Mouse (Mus musculus) urinary bladder, adult 18-20 months (tissue): Measurements from ENCODE around the gene Slc6a3.
A peak's percentile ranks its signal among the peaks of the same experiment; 100 is the strongest.

ENCODE experiments used
- DNase-seq, 2 experiments: peaks; one replicate each; pipeline ENCODE4 v3.0.0; 2022; ENCODE audit warnings: low spot score in 2 of 2, mixed read lengths in 2 of 2

The Slc6a3 gene

DNA sequence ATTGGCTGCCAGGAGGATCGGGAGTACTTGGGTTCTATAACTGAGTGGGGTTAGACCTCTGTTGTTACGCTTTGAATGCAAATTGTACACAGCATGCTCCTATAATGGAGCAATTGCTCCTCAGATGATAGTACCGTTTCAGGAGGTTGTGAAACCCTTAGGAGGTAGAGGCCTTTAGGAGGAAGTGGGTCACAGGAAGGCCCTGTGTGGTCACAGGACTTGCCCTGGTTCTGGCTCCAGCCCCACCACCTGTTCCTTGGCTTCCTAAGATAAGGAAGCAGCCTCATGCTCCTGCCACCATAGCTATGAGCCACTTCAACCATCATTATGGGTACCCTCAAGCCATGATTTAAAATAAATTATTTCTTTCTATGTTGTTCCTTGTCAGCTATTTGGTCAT, 54.9 kb downstream of the Slc6a3 start:
- DNase-seq: no peak

GRCm38 (mm10) chr13:73592546-73592945, 56.0 kb downstream of the Slc6a3 start:
- DNase-seq: no peak

DNA sequence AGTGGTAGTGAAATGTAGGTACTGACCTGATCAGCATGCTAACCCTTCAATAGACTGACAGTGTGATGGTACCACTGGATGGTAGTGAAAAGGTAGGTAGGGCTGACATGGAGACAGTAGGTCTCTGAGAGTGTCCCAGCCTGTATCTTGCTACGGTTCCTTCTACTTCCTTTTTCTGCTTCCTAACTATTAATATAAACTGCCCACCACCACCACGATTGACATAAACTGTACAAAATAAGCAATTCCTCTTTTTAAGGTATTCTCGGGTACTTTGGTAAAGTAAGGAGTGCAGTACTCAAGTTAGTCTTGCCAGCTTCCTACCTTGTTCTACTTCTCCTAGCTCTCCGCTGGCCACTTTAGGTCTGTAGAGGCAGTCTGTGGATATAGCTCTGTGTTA, 59.7 kb downstream of the Slc6a3 start:
- no peak for DNase-seq

DNA sequence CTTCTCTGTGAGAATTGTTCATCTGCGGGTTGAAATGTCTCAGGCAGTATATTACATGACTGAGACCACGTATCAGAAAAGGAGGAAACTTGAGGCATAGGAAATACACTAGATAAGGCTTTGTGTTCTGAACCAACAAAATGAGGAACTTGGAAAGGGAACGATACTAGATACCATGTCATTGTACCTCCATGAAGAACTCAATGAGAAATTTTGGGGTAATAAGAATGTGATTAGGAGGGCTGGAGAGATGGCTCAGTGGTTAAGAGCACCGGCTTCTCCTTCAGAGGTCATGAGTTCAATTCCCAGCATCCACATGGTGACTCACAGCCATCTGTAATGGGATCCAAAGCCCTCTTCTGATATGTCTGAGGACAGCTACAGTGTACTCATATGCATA, 63.7 kb downstream of the Slc6a3 start:
- no peak for DNase-seq

GRCm38 (mm10) chr13:73603046-73603445, 66.5 kb downstream of the Slc6a3 start:
- DNase-seq: no peak

DNA sequence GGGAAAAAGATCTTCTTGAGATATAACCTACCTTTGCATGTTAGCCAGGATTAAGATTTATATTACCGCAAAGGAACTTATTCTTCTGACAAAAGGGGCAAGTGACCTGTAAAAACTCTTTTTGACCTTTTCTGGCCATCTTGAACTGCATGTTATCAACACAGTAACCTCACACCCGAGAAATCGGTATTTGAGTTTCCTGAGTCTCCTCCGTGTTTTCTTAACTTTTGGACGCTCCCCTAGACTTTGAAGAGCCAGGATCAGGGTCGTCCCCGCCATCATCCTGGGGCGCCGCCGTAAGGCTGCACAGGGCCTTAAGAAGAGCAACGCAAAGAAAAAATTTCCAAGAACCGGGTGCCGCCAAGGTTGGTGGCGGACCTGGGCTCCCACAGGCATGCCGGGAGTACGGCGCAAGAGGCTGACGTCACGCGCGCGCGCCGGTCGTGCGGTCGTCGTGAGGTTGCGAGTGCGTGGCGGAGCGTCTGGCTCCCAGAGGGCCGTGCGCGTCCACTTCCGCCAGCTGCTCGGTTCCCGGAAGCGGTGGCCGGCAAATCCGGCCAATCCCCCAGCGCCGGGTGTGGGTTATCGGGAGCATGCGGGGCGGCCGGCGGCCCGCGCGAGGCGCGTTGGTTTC, 67.1 kb downstream of the Slc6a3 start, which contains the start of gene Clptm1l:
Clptm1l (plus strand) TSS at position 485 of the 634 bp plus-strand sequence.
- DNase-seq: peak; percentile 91 to 95

DNA sequence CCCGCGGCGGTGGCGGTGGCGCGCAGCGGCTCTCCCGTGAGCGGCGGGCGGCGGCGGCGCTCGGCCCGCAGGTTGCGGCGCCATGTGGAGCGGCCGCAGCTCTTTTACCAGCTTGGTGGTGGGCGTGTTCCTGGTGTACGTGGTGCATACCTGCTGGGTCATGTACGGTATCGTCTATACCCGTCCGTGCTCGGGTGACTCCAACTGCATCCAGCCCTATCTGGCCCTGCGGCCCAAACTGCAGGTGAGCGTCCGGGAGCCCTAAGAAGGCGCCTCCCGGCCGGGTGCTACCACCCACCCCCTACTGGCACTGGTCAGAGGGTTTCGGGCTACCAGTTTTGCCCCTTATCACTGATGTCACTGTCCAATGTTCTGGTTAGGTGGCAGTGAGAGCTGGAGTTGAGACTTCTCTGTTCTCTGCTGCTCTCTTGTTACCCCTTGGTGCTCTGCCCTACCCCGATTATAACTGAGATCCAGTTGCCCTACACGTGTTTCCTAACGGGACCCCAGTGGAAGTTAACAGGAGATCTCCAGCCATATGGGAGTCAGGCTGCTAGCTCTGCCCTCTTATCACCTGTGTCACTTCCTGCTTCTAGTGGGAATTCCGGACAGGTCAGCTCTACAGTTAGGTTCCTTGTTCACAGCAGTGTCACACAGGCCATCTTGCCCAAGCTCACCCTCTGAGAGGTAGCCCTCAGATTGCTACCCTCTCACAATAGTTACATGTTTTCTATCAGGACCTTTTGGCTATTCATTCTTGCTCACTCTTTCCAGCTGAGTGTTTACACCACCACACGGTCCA, 67.8 kb downstream of the Slc6a3 start:
- DNase-seq: no peak

DNA sequence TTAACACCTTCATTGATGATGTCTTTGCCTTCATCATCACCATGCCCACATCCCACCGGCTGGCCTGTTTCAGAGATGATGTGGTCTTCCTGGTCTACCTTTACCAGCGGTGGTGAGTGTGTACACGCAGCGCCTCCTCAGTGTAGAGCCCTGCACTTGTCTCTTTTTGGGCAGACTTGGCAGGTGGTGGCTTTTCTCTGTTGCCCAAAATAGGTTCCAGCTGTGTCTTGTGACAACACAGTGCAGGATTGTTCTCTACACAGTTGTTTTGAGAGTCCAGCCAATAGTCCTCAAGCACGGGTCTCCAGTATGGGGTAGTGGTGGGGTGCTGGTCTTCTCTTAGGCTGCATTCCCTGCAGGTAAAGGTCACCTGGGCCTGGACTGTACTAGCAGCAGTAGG, 81.9 kb downstream of the Slc6a3 start:
- DNase-seq: no peak

DNA sequence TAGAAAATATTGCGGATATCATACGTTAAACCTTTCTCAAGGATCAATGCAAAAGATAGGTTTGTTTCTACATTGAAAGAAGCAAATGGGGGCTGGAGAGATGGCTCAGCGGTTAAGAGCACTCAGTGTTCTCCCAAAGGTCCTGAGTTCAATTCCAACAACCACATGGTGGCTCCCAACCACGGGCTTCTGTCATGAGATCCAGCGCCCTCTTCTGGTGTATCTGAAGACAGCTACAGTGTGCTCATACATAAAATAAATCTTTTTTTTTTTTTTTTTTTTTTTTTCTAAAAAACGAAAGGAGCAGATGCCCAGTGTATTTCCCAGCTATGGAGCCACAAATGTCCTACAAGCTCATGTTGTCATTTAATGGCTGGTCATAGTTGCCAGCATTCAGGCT, 84.1 kb downstream of the Slc6a3 start:
- no peak for DNase-seq

DNA sequence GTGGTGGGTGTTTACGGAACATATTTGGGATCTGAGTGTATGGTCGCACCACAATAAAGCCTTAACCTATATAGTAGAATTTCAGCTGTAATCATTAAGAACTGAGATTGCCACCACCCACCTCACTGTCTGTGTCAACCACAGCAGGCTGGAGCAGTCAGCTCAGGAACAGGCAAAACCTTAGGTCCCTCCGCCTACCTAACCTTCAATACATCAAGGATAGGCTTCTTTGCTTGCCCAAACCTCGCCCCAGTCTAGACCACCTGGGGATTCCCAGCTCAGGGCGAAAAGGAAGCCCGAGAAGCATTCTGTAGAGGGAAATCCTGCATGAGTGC, 89.8 kb downstream of the Slc6a3 start:
- no peak for DNase-seq

GRCm38 (mm10) chr13:73626745-73627549, 90.4 kb downstream of the Slc6a3 start, which contains the start of gene Tert:
Tert (plus strand) TSS chr13:73626911.
- DNase-seq: peak in 1 of 2 experiments; percentile 35
